Mouse (Mus musculus) ovary, adult 10 weeks (tissue): ENCODE results near the gene Usp40. TPM values are rescaled to one million over a fixed set of nuclear protein-coding genes. Genes with fewer than 3 reads are reported as not detected.

Experiments used
- polyA plus RNA-seq: library from polyadenylated mRNA; stranded (reverse); fragments of 350-450 nt; fragmentation: Illumina TruSeq; extraction: RNeasy Lipid Tissue Mini Kit (QIAGEN cat#74804); gene quantifications from one replicate; pipeline ENCODE4 v1.2.3, GENCODE M21; 2014

Gene Usp40
- 51.1 TPM for polyA plus RNA-seq

DNA sequence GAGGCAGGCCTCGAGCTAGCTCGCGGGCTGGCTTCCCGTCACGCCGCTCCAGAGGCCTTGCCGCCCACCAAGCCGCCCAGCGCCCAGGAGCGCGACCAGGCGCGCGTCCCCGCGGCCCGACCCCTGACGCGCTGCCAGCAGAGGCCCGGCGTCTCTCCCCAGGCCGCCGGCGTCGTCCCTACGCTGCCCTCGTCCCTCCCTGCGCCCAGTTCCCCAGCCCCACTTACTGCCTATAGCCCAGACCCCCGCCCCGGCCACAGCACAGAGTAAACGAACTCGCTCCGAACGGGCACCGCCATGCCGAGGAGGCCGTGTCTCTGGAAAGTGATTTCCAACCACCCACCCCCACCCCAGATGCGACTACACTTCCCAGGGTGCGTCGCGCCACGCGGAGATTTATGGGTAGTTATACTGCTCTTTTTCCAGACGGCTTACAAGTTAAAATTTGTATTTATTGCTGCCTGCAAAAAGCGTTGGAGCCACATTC is at the start of gene Usp40:
Gene Usp40 (minus strand): TSS at position 341 of the 487 bp plus-strand sequence.

DNA sequence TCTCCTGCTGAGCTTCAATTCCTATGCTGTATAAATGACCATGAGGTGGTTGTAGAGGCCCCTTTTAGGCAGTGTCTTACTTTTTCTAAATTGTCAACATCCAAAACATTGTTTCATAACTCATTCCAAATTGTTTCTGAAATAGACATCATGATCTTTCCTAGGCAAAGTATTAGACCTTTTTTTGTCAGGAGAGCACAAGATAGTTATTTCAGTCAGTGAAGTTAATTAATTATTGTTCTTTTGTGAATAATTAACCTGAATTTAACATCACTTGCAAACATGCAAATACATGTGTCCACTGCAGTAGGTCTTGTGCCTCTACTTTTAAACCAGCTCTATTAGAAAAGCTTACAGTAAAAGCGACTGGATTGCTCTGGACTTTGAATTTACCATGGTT is 46.7 kb upstream of the Usp40 start, which contains the start of gene Ugt1a10:
Gene Ugt1a10 (plus strand): TSS at position 301 of the 400 bp plus-strand sequence.

Other genes with a start within 250 kb of the Usp40 start
- not detected for gene Sag, start 204.9 kb downstream of the Usp40 start, polyA plus RNA-seq
- 50.1 TPM for gene Dgkd, start 155.3 kb downstream of the Usp40 start, polyA plus RNA-seq
- gene Ugt1a10, start 46.8 kb upstream of the Usp40 start, polyA plus RNA-seq = not detected
- not detected for gene Ugt1a9, start 62.2 kb upstream of the Usp40 start, polyA plus RNA-seq
- not detected for gene Ugt1a8, start 79.3 kb upstream of the Usp40 start, polyA plus RNA-seq
- gene Ugt1a7c, start 86.5 kb upstream of the Usp40 start, polyA plus RNA-seq = 24.8 TPM
- gene Ugt1a6b, start 94.7 kb upstream of the Usp40 start, polyA plus RNA-seq = 1.1 TPM
- gene Ugt1a6a, start 126.3 kb upstream of the Usp40 start, polyA plus RNA-seq = 28.6 TPM
- gene Ugt1a5, start 157.5 kb upstream of the Usp40 start, polyA plus RNA-seq = not detected
- gene Ugt1a2, start 192.1 kb upstream of the Usp40 start, polyA plus RNA-seq = 0.71 TPM
- 3.4 TPM for gene Dnajb3, start 197.2 kb upstream of the Usp40 start, polyA plus RNA-seq
- gene Ugt1a1, start 203.4 kb upstream of the Usp40 start, polyA plus RNA-seq = 10.1 TPM
- gene Mroh2a, start 218.4 kb upstream of the Usp40 start, polyA plus RNA-seq = 0.31 TPM